Mouse (Mus musculus) ovary, adult 10 weeks (tissue): ENCODE results near the gene Vmn2r56. TPM values are rescaled to one million over a fixed set of nuclear protein-coding genes. Genes with fewer than 3 reads are reported as not detected.

Source experiments
- polyA plus RNA-seq: library from polyadenylated mRNA; stranded (reverse); fragments of 350-450 nt; fragmentation: Illumina TruSeq; extraction: RNeasy Lipid Tissue Mini Kit (QIAGEN cat#74804); gene quantifications from one replicate; pipeline ENCODE4 v1.2.3, GENCODE M21; 2014

Gene Vmn2r56
- polyA plus RNA-seq = not detected

GRCm38 (mm10) chr7:12734904-12735303 lies at the start of gene Vmn2r56:
Gene Vmn2r56, minus strand, starts transcription at chr7:12735004.

GRCm38 (mm10) chr7:12684903-12685302 lies 49.9 kb downstream of the Vmn2r56 start, which contains the start of gene Vmn2r55:
Gene Vmn2r55, minus strand, starts transcription at chr7:12685003.

DNA sequence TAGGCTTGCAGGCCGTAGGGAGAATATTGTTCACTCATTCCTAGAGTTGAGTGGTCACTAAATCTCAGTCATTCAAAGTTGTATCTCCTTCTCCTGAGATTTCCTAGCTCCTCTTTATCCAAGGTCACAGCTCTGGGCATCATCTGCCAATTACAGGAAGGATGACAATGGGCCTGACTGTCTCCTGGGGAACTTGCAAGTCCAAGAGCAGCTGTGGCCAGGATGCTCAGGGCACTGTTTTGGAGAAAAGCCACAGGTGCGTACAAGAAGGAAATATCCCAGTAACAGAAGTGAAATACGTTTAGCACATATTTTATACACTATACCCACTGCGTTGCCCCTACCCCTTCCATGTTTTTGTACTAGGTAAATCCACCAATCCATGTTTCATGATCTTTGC lies 94.6 kb downstream of the Vmn2r56 start, which contains the start of gene Vmn2r54:
Gene Vmn2r54, minus strand, starts transcription at position 101 of the 400 bp plus-strand sequence.

Other genes with a start within 250 kb of the Vmn2r56 start
- not detected for gene 2900092C05Rik, start 222.5 kb downstream of the Vmn2r56 start, polyA plus RNA-seq
- not detected for gene Vmn2r53, start 126.2 kb downstream of the Vmn2r56 start, polyA plus RNA-seq
- gene Vmn2r54, start 94.7 kb downstream of the Vmn2r56 start, polyA plus RNA-seq = not detected
- gene Vmn2r55, start 50.0 kb downstream of the Vmn2r56 start, polyA plus RNA-seq = not detected
- gene Zscan18, start 68.6 kb upstream of the Vmn2r56 start, polyA plus RNA-seq = 5.4 TPM
- 41.2 TPM for gene Zfp329, start 83.9 kb upstream of the Vmn2r56 start, polyA plus RNA-seq
- 38.6 TPM for gene Zfp110, start 99.8 kb upstream of the Vmn2r56 start, polyA plus RNA-seq
- gene Zfp128, start 146.2 kb upstream of the Vmn2r56 start, polyA plus RNA-seq = 16.4 TPM
- gene Zscan22, start 162.8 kb upstream of the Vmn2r56 start, polyA plus RNA-seq = 8.3 TPM
- 21.9 TPM for gene Rps5, start 187.3 kb upstream of the Vmn2r56 start, polyA plus RNA-seq
- 0.17 TPM for gene Rnf225, start 192.4 kb upstream of the Vmn2r56 start, polyA plus RNA-seq
- 5.0 TPM for gene Zfp324, start 230.8 kb upstream of the Vmn2r56 start, polyA plus RNA-seq
- gene Zfp446, start 242.8 kb upstream of the Vmn2r56 start, polyA plus RNA-seq = 4.0 TPM